Mouse (Mus musculus): ENCODE data around the gene Edaradd. TPM values are rescaled to one million over a fixed set of nuclear protein-coding genes. Genes with fewer than 3 reads are reported as not detected.
A peak's percentile ranks its signal among the peaks of the same experiment; 100 is the strongest.

Edaradd gene
- polyA plus RNA-seq, 1 experiment, result 2.6 TPM

DNA sequence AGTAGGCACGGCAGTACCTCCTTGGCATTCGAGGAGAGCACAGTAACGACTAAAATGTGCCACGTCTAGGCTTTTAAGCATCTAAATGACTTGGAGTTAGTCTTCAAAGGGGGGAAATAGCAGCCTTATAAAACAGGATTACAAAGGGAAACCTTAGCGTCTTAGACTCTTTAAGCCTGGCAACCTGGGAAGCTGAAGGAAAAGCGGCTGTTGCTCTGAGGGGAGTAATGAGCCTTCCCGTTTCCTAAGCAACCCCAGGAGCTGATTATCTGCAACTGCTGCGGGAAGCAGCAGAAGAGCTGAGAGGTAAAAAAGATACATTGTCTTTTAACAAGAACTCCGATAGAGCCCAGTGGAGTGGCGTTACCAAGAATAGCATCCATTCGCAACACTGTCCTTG lies 19.5 kb upstream of the Edaradd start:
- 68% methylated on average over 11 of the region's 11 CpGs for WGBS
- H3K4me3 ChIP-seq (replicated peaks; ENCODE audit: control insufficient read depth, low read depth, low read length), result no peak overlapping the region
- TF ChIP-seq POLR2A (IDR thresholded peaks at IDR 0.05; ENCODE audit: borderline replicate concordance, control insufficient read depth, low read depth, low read length) (no peak), CTCF (IDR thresholded peaks at IDR 0.05; ENCODE audit: control insufficient read depth, insufficient read depth, low read length) (no peak)
- H3K4me1 ChIP-seq (ENCODE audit: control insufficient read depth, insufficient read depth, low read length), result peaks cover 3% of the 10 kb centered on the region; the same call in 1 of the 2 replicates
- H3K27ac ChIP-seq (ENCODE audit: control insufficient read depth, insufficient read depth, low read depth, low read length, poor library complexity), result no peak overlapping the region

DNA sequence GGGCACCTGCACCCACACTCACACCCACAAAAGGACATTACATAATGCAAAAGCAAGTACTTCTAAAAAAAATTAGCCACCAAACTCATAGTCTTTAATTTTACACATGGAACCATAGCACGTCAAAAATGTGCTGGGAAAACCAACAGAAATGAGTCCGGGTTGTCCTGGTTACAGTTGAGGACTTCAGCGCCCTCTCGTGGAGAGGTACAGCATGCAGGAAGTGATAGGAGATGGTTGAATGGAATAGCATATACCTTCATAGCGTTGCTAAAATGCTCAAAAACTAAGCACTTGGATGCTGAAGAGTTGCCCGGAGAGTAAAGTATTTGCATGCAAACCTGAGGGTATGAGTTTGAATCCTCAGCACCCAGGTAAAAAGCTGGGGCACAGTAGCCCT lies 17.7 kb upstream of the Edaradd start:
- TF ChIP-seq POLR2A (IDR thresholded peaks at IDR 0.05; ENCODE audit: borderline replicate concordance, control insufficient read depth, low read depth, low read length), result no peak
- TF ChIP-seq CTCF (IDR thresholded peaks at IDR 0.05; ENCODE audit: control insufficient read depth, insufficient read depth, low read length), result peak; percentile 73
- no peak overlapping the region for H3K4me3 ChIP-seq (replicated peaks; ENCODE audit: control insufficient read depth, low read depth, low read length)
- peaks cover 5% of the 10 kb centered on the region for H3K4me1 ChIP-seq (ENCODE audit: control insufficient read depth, insufficient read depth, low read length)
- WGBS, result 36% methylated on average over 6 of the region's 6 CpGs
- H3K27ac ChIP-seq (ENCODE audit: control insufficient read depth, insufficient read depth, low read depth, low read length, poor library complexity), result no peak overlapping the region

DNA sequence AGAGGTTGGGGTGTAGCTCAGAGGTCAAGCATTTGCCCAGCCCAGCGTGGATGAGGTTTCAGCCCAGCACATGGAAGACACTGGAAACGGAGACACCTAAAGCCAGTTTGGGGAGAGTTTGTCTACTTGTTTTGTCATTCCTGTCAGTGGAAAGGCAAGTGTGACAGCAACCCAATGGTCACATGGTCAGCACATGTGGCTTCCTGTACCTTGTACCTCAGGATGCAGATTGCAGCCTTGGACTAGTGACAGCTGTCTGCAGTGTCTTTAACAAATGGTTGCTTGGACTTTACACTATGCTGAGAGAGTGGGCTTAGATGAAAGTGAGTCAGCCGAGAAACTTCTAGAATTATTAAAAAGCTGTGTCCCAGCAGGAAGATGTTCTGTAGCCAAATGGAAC lies 14.4 kb upstream of the Edaradd start:
- Histone ChIP-seq H3K4me3 (replicated peaks; ENCODE audit: control insufficient read depth, low read depth, low read length) (no peak overlapping the region), H3K4me1 (ENCODE audit: control insufficient read depth, insufficient read depth, low read length) (peaks cover 2% of the 10 kb centered on the region), H3K27ac (ENCODE audit: control insufficient read depth, insufficient read depth, low read depth, low read length, poor library complexity) (no peak overlapping the region)
- 55% methylated on average over 3 of the region's 3 CpGs for WGBS
- TF ChIP-seq CTCF (IDR thresholded peaks at IDR 0.05; ENCODE audit: control insufficient read depth, insufficient read depth, low read length), result no peak
- no peak for TF ChIP-seq POLR2A (IDR thresholded peaks at IDR 0.05; ENCODE audit: borderline replicate concordance, control insufficient read depth, low read depth, low read length)

DNA sequence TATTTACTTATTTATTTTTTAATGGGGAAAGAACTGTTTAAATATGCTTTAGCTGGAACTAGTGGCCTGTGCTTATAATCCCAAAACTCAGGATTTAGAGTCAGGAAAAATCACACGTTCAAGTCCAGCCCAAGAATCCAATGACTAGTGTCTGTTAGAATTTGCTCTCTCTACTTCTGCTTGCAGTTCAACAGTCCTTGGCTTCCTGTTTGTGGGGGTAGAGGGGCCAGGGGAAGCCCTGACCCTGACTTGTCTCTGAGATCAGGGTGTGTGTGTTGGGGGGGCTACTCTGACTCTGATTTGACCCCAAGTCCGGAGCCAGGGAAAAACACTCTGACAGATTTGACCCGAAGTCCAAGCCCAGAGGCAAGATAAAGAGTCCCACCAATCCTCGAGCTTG lies 5.4 kb upstream of the Edaradd start:
- no peak for TF ChIP-seq POLR2A (IDR thresholded peaks at IDR 0.05; ENCODE audit: borderline replicate concordance, control insufficient read depth, low read depth, low read length)
- TF ChIP-seq CTCF (IDR thresholded peaks at IDR 0.05; ENCODE audit: control insufficient read depth, insufficient read depth, low read length), result no peak
- Histone ChIP-seq H3K4me3 (replicated peaks; ENCODE audit: control insufficient read depth, low read depth, low read length) (no peak overlapping the region), H3K27ac (ENCODE audit: control insufficient read depth, insufficient read depth, low read depth, low read length, poor library complexity) (no peak overlapping the region), H3K4me1 (ENCODE audit: control insufficient read depth, insufficient read depth, low read length) (no peaks in the 10 kb centered on the region; the same call in 1 of the 2 replicates)
- 52% methylated on average over 4 of the region's 4 CpGs for WGBS

DNA sequence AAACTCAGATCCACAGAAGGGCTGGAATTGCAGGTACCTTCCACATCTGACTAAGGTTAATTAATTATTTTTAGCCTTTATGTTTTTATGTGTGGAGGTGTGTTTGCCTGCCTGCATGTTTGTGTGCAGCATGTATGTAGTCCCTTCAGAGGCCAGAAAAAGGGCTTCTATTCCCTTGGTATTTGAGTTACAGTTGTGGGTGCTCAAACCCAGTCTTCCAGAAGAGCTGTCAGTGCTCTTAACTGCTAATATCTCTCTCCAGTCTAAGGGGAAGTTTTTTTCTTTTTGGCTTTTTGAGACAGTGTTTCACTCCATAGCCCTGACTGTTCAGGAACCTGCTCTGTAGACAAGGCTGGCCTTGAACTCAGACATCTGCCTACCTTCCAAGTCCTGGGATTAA lies 2.1 kb upstream of the Edaradd start:
- H3K4me1 ChIP-seq (ENCODE audit: control insufficient read depth, insufficient read depth, low read length), result no peaks in the 10 kb centered on the region; the same call in 1 of the 2 replicates
- TF ChIP-seq CTCF (IDR thresholded peaks at IDR 0.05; ENCODE audit: control insufficient read depth, insufficient read depth, low read length), result no peak
- TF ChIP-seq POLR2A (IDR thresholded peaks at IDR 0.05; ENCODE audit: borderline replicate concordance, control insufficient read depth, low read depth, low read length), result no peak
- H3K4me3 ChIP-seq (replicated peaks; ENCODE audit: control insufficient read depth, low read depth, low read length), result no peak overlapping the region
- no peak overlapping the region for H3K27ac ChIP-seq (ENCODE audit: control insufficient read depth, insufficient read depth, low read depth, low read length, poor library complexity)

DNA sequence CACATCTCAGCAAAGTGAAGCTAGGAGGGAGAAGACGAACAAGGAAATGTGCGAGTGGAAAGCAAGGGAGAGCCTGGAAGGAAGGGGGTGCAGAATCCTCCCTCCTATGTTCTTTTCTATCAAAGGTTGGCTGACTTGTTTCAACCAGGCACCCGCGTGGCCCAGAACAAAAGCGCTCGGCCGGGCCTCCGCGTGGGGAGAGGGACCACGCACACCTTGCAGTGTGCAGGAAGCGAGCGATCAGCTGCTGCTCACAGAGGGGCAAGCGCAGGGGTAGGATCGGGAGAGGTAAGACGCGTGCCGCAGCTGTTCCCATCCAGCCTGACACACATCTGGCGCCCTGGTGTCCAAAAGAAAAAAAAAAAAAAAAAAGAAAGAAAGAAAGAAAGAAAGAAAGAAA lies 867 bp downstream of the Edaradd start:
- no peak overlapping the region for H3K27ac ChIP-seq (ENCODE audit: control insufficient read depth, insufficient read depth, low read depth, low read length, poor library complexity)
- peak overlapping the region; percentile 50 for H3K4me3 ChIP-seq (replicated peaks; ENCODE audit: control insufficient read depth, low read depth, low read length)
- no peaks in the 10 kb centered on the region; the same call in 1 of the 2 replicates for H3K4me1 ChIP-seq (ENCODE audit: control insufficient read depth, insufficient read depth, low read length)
- no peak for TF ChIP-seq POLR2A (IDR thresholded peaks at IDR 0.05; ENCODE audit: borderline replicate concordance, control insufficient read depth, low read depth, low read length)
- no peak for TF ChIP-seq CTCF (IDR thresholded peaks at IDR 0.05; ENCODE audit: control insufficient read depth, insufficient read depth, low read length)
- WGBS, result 3% methylated on average over 18 of the region's 18 CpGs

DNA sequence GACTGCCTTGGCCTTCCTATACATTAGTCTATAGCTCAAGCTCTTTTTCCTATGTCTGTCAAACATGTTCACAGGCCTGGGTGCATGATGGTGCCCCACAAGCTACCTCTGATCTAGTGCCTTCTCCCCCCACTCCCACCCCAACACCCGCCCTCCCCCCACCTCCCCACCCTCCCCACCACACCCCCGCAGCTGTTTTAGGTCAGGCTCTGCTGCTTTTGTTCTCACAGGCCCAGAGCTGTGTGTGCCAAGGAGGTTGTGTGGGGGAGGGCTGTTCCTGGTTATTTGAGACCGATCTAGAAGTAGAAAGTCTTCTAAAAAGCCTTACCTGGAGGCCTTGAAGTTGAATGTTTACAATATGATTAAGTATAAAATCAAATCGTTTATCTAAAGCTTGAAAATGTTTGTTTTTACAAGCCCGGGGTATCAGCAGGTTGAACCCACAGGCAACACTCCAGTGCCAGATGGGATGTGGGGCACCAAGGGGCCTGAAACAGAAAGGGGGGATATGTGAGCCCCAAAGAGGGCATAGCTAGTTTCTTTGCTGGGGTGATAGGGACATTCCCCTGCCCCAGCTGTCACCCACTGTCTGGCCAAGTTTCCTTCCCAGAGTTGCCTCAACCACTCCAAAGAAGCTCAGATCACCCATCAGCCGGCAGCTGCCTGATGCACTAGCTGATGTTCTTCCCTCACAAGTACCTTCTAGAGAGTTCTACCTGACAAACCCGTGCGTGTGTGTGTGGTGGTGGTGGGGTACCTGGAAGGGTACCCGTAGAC lies 8.9 kb downstream of the Edaradd start:
- Histone ChIP-seq H3K4me3 (replicated peaks; ENCODE audit: control insufficient read depth, low read depth, low read length) (no peak overlapping the region), H3K4me1 (ENCODE audit: control insufficient read depth, insufficient read depth, low read length) (peaks cover 3% of the 10 kb centered on the region), H3K27ac (ENCODE audit: control insufficient read depth, insufficient read depth, low read depth, low read length, poor library complexity) (peak overlapping the region; percentile 54)
- TF ChIP-seq CTCF (IDR thresholded peaks at IDR 0.05; ENCODE audit: control insufficient read depth, insufficient read depth, low read length), result no peak
- TF ChIP-seq POLR2A (IDR thresholded peaks at IDR 0.05; ENCODE audit: borderline replicate concordance, control insufficient read depth, low read depth, low read length), result no peak
- WGBS, result 67% methylated on average over 9 of the region's 9 CpGs

DNA sequence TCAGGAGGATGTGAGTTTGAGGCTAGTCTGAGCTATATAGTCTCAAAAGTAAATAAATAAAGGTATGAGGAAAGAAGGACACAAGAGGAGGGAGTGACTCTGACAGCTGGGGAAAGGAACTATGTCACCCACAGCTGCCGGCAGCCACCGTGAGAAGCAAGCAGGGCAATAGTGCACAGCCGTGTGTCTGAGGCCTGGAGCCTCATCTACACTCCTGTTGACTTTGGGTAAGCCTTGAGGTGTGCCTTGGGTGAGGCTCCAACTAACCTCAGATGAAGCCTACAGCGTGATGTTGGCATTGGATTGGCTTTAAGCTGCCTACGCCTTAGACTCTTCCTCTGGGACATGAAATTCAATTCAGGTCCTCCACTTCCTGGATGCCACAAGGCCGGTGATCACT lies 10.2 kb downstream of the Edaradd start:
- TF ChIP-seq POLR2A (IDR thresholded peaks at IDR 0.05; ENCODE audit: borderline replicate concordance, control insufficient read depth, low read depth, low read length), result no peak
- no peak for TF ChIP-seq CTCF (IDR thresholded peaks at IDR 0.05; ENCODE audit: control insufficient read depth, insufficient read depth, low read length)
- Histone ChIP-seq H3K4me3 (replicated peaks; ENCODE audit: control insufficient read depth, low read depth, low read length) (no peak overlapping the region), H3K27ac (ENCODE audit: control insufficient read depth, insufficient read depth, low read depth, low read length, poor library complexity) (peak overlapping the region; percentile 67), H3K4me1 (ENCODE audit: control insufficient read depth, insufficient read depth, low read length) (peaks cover 3% of the 10 kb centered on the region)
- WGBS, result 67% methylated on average over 6 of the region's 6 CpGs
